Mouse (Mus musculus): ENCODE measurements around the gene Tmod1. TPM values are rescaled to one million over a fixed set of nuclear protein-coding genes. Genes with fewer than 3 reads are reported as not detected.
A peak's percentile ranks its signal among the peaks of the same experiment; 100 is the strongest.

Gene Tmod1
- polyA plus RNA-seq (2016; fragmentation: Nextera tagmentation; extraction: Ambion mirVana) = 2.8 and 4.3 TPM in 2 replicates

DNA sequence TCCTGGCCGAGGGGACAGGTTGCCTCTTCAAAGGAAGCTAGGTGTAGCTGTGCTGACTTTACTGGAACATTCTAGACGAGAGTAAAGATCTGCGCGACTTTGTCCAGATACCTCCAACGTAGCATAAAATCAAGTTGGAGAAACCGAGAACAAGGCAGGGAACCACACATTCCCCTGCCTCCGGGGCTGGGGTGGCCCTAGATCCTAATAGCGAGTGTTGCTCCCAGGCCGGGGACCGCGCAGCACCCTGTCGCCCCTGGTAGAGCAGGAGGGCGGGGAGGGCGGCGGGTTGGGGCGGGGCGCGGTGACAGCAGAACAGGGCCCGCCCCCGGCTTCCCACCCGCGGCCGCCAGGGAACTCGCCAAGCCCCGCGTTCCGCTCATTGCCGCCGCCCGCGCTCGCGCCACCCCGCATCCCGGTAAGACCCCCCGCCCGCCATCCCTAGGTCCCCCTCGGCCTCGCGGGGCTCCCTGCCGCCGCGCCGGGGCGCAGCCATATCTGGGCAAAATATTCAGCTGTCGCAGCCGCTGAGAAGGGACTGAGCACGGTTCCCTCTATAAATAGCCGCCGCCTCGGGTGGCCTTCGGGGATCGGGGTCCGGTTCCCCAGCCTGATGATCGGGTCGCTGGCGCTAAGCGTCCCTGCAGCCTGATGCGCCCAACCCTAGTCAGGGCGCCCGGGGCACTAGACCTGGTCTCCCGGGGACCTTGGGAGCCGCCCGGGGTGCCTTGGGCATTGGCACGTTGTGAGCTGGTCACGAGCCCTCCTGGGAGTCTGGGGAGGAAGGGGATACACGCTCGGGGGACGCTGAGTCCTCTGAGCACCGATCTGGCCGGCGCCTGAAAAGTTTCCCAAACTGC, at the start of gene Tmod1:
Tmod1 (plus strand) TSS at position 44 of the 860 bp plus-strand sequence.
- peak within 1 kb of the TSS; percentile 98 for H3K4me2 ChIP-seq (replicated peaks)
- peak within 1 kb of the TSS; percentile 58 for H3K4me3 ChIP-seq
- under 1% methylated on average over 72 of the region's 72 CpGs for WGBS
- H3K9me3 ChIP-seq = no peaks in the 10 kb centered on the region
- peak within 1 kb of the TSS; percentile 44 for H3K9ac ChIP-seq
- H3K36me3 ChIP-seq = no peaks in the 10 kb centered on the region
- ATAC-seq (ENCODE audit: insufficient number of reproducible peaks, insufficient read depth, low FRiP score, low TSS enrichment) = 0 out of 2 replicates have a peak, but pooled peaks have one; percentile 59
- H3K4me1 ChIP-seq = peaks cover 13% of the 10 kb centered on the region
- H3K27me3 ChIP-seq = peaks cover 44% of the 10 kb centered on the region
- H3K27ac ChIP-seq = no peak within 1 kb of the TSS

- Histone ChIP-seq H3K27ac (no peak overlapping the region), H3K4me2 (replicated peaks) (no peak overlapping the region), H3K4me3 (no peak overlapping the region), H3K27me3 (no peaks in the 10 kb centered on the region), H3K9me3 (no peaks in the 10 kb centered on the region), H3K36me3 (no peaks in the 10 kb centered on the region), H3K4me1 (0 out of 2 replicates have a peak, but pooled peaks cover 4% of the 10 kb centered on the region), H3K9ac (no peak overlapping the region)
- ATAC-seq (ENCODE audit: insufficient number of reproducible peaks, insufficient read depth, low FRiP score, low TSS enrichment) = no peak
- WGBS = 62% methylated on average over 6 of the region's 6 CpGs
Observed at GRCm38 (mm10) chr4:45990427-45991135, 48.2 kb upstream of the Tmod1 start.

GRCm38 (mm10) chr4:45998536-45998935, 40.2 kb upstream of the Tmod1 start:
- WGBS = 85% methylated on average over 4 of the region's 4 CpGs
- Histone ChIP-seq H3K36me3 (no peaks in the 10 kb centered on the region), H3K27ac (no peak overlapping the region), H3K27me3 (no peaks in the 10 kb centered on the region), H3K9me3 (no peaks in the 10 kb centered on the region), H3K9ac (no peak overlapping the region), H3K4me1 (no peaks in the 10 kb centered on the region), H3K4me2 (replicated peaks) (no peak overlapping the region), H3K4me3 (no peak overlapping the region)
- ATAC-seq (ENCODE audit: insufficient number of reproducible peaks, insufficient read depth, low FRiP score, low TSS enrichment) = no peak

DNA sequence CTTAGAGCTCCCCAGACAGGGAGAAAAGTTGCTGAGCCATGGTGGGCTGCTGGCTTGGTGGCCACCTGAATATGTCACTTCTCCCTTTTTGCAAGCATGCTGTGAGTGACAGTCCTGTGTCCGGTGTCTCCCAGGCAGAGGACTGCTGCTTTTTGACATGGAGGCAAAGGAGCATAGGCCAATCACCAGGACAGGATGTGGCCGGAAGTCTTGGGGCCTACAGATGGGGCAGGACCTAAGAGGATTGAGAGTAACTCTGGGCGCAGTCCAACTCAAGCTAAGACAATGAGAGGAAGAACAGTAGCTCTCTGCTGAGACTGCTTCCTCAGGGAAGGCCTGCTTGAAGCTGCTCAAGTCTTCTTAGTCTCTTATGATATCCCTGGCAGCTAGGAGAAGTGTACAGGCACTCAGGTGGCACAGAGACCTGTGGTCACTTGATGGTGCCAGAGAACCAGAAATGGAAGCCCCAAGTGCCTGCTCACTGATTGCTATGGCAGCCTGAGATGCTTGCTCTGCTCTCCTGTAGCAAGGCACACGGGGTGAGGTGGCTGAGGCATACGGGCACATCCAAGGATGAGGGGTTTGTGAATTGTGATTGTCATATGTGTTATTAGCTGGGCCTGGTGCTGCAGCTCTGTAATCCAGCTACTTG, 30.5 kb upstream of the Tmod1 start:
- H3K4me1 ChIP-seq = no peaks in the 10 kb centered on the region
- H3K27ac ChIP-seq = no peak overlapping the region
- no peak for ATAC-seq (ENCODE audit: insufficient number of reproducible peaks, insufficient read depth, low FRiP score, low TSS enrichment)
- H3K36me3 ChIP-seq = no peaks in the 10 kb centered on the region
- no peak overlapping the region for H3K4me2 ChIP-seq (replicated peaks)
- H3K9ac ChIP-seq = no peak overlapping the region
- no peak overlapping the region for H3K4me3 ChIP-seq
- no peaks in the 10 kb centered on the region for H3K27me3 ChIP-seq
- 76% methylated on average over 5 of the region's 5 CpGs for WGBS
- no peaks in the 10 kb centered on the region for H3K9me3 ChIP-seq

DNA sequence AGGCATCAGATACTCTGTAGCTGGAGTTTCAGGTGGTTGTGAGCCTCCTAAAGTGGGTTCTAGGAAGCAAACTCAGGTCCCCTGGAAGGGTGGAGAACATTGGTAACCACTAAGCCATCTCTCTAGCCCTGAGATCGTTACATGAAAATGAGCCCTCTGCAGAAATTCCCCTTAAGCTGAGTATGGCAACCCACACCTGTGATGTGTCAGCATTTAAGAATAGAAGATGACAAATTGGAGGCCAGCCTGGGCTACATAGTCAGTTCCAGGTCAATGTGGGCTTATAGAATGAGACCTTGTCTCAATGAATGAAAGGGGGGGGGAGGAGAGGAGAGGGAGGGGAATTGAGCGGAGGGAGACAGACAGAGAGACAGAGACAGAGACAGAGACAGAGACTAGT, 27.0 kb upstream of the Tmod1 start:
- 93% methylated on average over 2 of the region's 2 CpGs for WGBS
- H3K4me1 ChIP-seq = no peaks in the 10 kb centered on the region
- no peaks in the 10 kb centered on the region for H3K9me3 ChIP-seq
- no peak overlapping the region for H3K4me3 ChIP-seq
- no peak overlapping the region for H3K9ac ChIP-seq
- no peak overlapping the region for H3K4me2 ChIP-seq (replicated peaks)
- H3K27ac ChIP-seq = no peak overlapping the region
- no peak for ATAC-seq (ENCODE audit: insufficient number of reproducible peaks, insufficient read depth, low FRiP score, low TSS enrichment)
- H3K27me3 ChIP-seq = no peaks in the 10 kb centered on the region
- H3K36me3 ChIP-seq = no peaks in the 10 kb centered on the region

DNA sequence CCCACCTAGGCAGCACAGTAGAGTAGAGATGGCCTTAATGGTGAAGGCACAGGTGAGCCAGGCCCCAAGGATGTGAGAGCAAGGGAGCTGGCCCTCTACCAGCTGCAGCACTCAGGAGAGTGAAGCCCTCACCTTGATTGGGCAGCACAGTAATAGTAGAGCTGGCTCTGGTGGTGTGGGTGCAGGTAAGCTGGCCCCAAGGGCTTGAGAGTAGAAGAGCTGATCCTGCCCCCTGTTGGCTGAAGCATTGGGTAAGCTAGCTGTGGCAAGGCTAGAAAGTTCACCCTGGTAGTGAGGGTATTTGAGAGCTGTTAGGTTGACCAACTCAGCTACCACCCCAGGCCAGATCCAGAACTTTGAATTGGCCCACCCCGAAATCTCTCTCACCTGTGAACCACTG, 23.1 kb upstream of the Tmod1 start:
- Histone ChIP-seq H3K9me3 (no peaks in the 10 kb centered on the region), H3K27ac (no peak overlapping the region), H3K36me3 (no peaks in the 10 kb centered on the region), H3K4me3 (no peak overlapping the region), H3K27me3 (no peaks in the 10 kb centered on the region), H3K4me1 (no peaks in the 10 kb centered on the region), H3K9ac (no peak overlapping the region), H3K4me2 (replicated peaks) (no peak overlapping the region)
- ATAC-seq (ENCODE audit: insufficient number of reproducible peaks, insufficient read depth, low FRiP score, low TSS enrichment) = 0 out of 2 replicates have a peak, but pooled peaks have one; percentile 28
- 82% methylated on average over 1 of the region's 1 CpGs for WGBS

GRCm38 (mm10) chr4:46023021-46023481, 15.7 kb upstream of the Tmod1 start:
- ATAC-seq (ENCODE audit: insufficient number of reproducible peaks, insufficient read depth, low FRiP score, low TSS enrichment) = no peak
- no peaks in the 10 kb centered on the region for H3K36me3 ChIP-seq
- no peaks in the 10 kb centered on the region for H3K27me3 ChIP-seq
- H3K4me2 ChIP-seq (replicated peaks) = no peak overlapping the region
- no peak overlapping the region for H3K27ac ChIP-seq
- H3K9me3 ChIP-seq = no peaks in the 10 kb centered on the region
- H3K4me3 ChIP-seq = no peak overlapping the region
- 0 out of 2 replicates have a peak, but pooled peaks cover 4% of the 10 kb centered on the region for H3K4me1 ChIP-seq
- no peak overlapping the region for H3K9ac ChIP-seq
- WGBS = 53% methylated on average over 3 of the region's 3 CpGs

GRCm38 (mm10) chr4:46025893-46026292, 12.8 kb upstream of the Tmod1 start:
- no peak for ATAC-seq (ENCODE audit: insufficient number of reproducible peaks, insufficient read depth, low FRiP score, low TSS enrichment)
- no peak overlapping the region for H3K4me3 ChIP-seq
- H3K4me2 ChIP-seq (replicated peaks) = no peak overlapping the region
- no peaks in the 10 kb centered on the region for H3K27me3 ChIP-seq
- no peak overlapping the region for H3K9ac ChIP-seq
- H3K36me3 ChIP-seq = no peaks in the 10 kb centered on the region
- H3K9me3 ChIP-seq = no peaks in the 10 kb centered on the region
- H3K27ac ChIP-seq = no peak overlapping the region
- 0 out of 2 replicates have a peak, but pooled peaks cover 4% of the 10 kb centered on the region for H3K4me1 ChIP-seq
- WGBS = 47% methylated on average over 7 of the region's 7 CpGs

DNA sequence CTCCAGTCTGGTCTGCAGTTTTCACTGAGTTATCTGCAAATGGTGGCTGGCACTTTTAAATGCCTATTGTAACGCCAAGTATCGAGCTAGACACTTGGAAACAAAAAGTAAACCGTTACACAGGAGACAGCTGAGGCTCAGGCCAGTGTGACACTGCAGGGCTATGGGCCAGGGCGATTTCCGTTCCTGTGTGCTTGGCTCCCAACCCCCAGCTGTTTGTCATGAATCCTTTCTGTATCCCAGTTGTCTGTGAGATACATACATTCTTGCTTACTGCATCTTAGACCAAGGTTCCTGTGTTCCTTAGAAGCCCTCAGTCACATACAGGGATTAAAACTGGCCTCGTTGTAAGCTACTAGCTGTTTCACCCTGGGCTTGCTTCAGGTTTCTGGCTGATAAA, 10.5 kb upstream of the Tmod1 start:
- no peaks in the 10 kb centered on the region for H3K9me3 ChIP-seq
- H3K36me3 ChIP-seq = no peaks in the 10 kb centered on the region
- no peak for ATAC-seq (ENCODE audit: insufficient number of reproducible peaks, insufficient read depth, low FRiP score, low TSS enrichment)
- no peak overlapping the region for H3K4me3 ChIP-seq
- no peaks in the 10 kb centered on the region for H3K27me3 ChIP-seq
- H3K9ac ChIP-seq = no peak overlapping the region
- 0 out of 2 replicates have a peak, but pooled peaks cover 2% of the 10 kb centered on the region for H3K4me1 ChIP-seq
- no peak overlapping the region for H3K27ac ChIP-seq
- WGBS = 75% methylated on average over 6 of the region's 6 CpGs
- no peak overlapping the region for H3K4me2 ChIP-seq (replicated peaks)

DNA sequence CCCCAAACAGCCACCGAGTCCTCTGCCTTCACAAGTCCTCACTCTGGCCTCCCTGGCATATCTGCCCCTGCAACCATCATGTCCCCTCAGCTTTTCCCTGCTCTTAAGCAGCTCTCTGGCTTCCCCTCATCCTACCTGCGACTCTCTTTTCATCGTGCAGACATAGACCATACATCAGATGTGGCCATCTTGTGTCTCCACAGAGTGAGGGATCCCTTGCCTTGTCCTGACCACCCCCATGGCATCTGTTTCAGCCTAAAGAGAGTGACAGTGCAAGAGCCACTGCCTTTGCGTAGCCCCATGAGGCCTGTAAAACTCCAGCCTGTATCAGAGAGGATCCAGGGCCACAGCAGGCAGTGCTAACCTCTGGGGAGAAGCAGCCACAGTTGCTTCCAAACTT, 10.0 kb upstream of the Tmod1 start:
- Histone ChIP-seq H3K4me1 (no peaks in the 10 kb centered on the region), H3K4me3 (no peak overlapping the region), H3K9ac (no peak overlapping the region), H3K27ac (no peak overlapping the region), H3K36me3 (no peaks in the 10 kb centered on the region), H3K9me3 (no peaks in the 10 kb centered on the region), H3K27me3 (no peaks in the 10 kb centered on the region), H3K4me2 (replicated peaks) (no peak overlapping the region)
- WGBS = 84% methylated on average over 4 of the region's 4 CpGs
- ATAC-seq (ENCODE audit: insufficient number of reproducible peaks, insufficient read depth, low FRiP score, low TSS enrichment) = no peak

GRCm38 (mm10) chr4:46029552-46029951, 9.2 kb upstream of the Tmod1 start:
- Histone ChIP-seq H3K4me2 (replicated peaks) (no peak overlapping the region), H3K9ac (no peak overlapping the region), H3K4me1 (no peaks in the 10 kb centered on the region), H3K27ac (no peak overlapping the region), H3K9me3 (no peaks in the 10 kb centered on the region), H3K27me3 (no peaks in the 10 kb centered on the region), H3K36me3 (no peaks in the 10 kb centered on the region), H3K4me3 (no peak overlapping the region)
- no peak for ATAC-seq (ENCODE audit: insufficient number of reproducible peaks, insufficient read depth, low FRiP score, low TSS enrichment)
- WGBS = 44% methylated on average over 9 of the region's 9 CpGs
